Mouse (Mus musculus) hematopoietic stem cell, adult 5-6 weeks (primary cell): ENCODE measurements around the gene Lrrc18. TPM values are rescaled to one million over a fixed set of nuclear protein-coding genes. Genes with fewer than 3 reads are reported as not detected.

Experiments
- ATAC-seq, 2 experiments: fragments of 125-278 bp in 1 of 2; replicated peaks in 1 of 2; 2 replicates each; pipeline ENCODE4 v1.8.0; 2016 to 2017; ENCODE audit warnings: inconsistent platforms in 2 of 2, mild to moderate bottlenecking in 2 of 2, moderate number of reproducible peaks in 2 of 2, low read depth in 1 of 2, moderate TSS enrichment in 1 of 2; ENCODE audit not compliant: low FRiP score in 2 of 2, poor library complexity in 2 of 2, severe bottlenecking in 2 of 2, insufficient read depth in 1 of 2, low TSS enrichment in 1 of 2
- total RNA-seq: library from RNA; stranded (forward); fragments of 172-1452, 232-1000 nt; gene quantifications from 2 replicates; pipeline ENCODE4 v1.2.3, GENCODE M21; 2017

The Lrrc18 gene
- not detected in 2 replicates for total RNA-seq

GRCm38 (mm10) chr14:32991082-32991481, at the start of gene Lrrc18:
Gene Lrrc18, plus strand, starts transcription at chr14:32991382.
- ATAC-seq: no peak

- ATAC-seq: no peak
Observed at GRCm38 (mm10) chr14:32947512-32947911, 43.7 kb upstream of the Lrrc18 start.

- ATAC-seq: no peak
Observed at GRCm38 (mm10) chr14:32950312-32951301, 40.6 kb upstream of the Lrrc18 start.

- ATAC-seq: no peak
Observed at GRCm38 (mm10) chr14:32956486-32956885, 34.7 kb upstream of the Lrrc18 start.

- no peak for ATAC-seq
Observed at GRCm38 (mm10) chr14:32958671-32959070, 32.5 kb upstream of the Lrrc18 start.

- peak; percentile 43 to 56; a peak in 2 of 4 replicates for ATAC-seq
Observed at GRCm38 (mm10) chr14:32960481-32960880, 30.7 kb upstream of the Lrrc18 start.

GRCm38 (mm10) chr14:32964742-32965141, 26.4 kb upstream of the Lrrc18 start:
- ATAC-seq: no peak

GRCm38 (mm10) chr14:32970700-32971099, 20.5 kb upstream of the Lrrc18 start:
- ATAC-seq: no peak

- no peak for ATAC-seq
Observed at GRCm38 (mm10) chr14:32984176-32984738, 6.9 kb upstream of the Lrrc18 start.

GRCm38 (mm10) chr14:32986659-32987058, 4.5 kb upstream of the Lrrc18 start:
- ATAC-seq: no peak

GRCm38 (mm10) chr14:32994954-32995636, 3.9 kb downstream of the Lrrc18 start:
- no peak for ATAC-seq

GRCm38 (mm10) chr14:32999511-32999910, 8.3 kb downstream of the Lrrc18 start:
- no peak for ATAC-seq

GRCm38 (mm10) chr14:33000112-33000979, 9.2 kb downstream of the Lrrc18 start:
- ATAC-seq: no peak

- ATAC-seq: no peak
Observed at GRCm38 (mm10) chr14:33005114-33005513, 13.9 kb downstream of the Lrrc18 start.

GRCm38 (mm10) chr14:33007638-33008037, 16.5 kb downstream of the Lrrc18 start:
- ATAC-seq: no peak

- no peak for ATAC-seq
Observed at GRCm38 (mm10) chr14:33019050-33019449, 27.9 kb downstream of the Lrrc18 start.

- ATAC-seq: no peak
Observed at GRCm38 (mm10) chr14:33019606-33020005, 28.4 kb downstream of the Lrrc18 start.
